Mouse (Mus musculus) limb, embryonic 12.5 days (tissue): ENCODE data around the gene Abhd17b. TPM values are rescaled to one million over a fixed set of nuclear protein-coding genes. Genes with fewer than 3 reads are reported as not detected.
"Not testable (repeated sequence)": the region's sequence is repeated elsewhere in the genome, so short reads cannot be mapped to it uniquely, and the experiment has no call there.

Experiments
- ATAC-seq: fragments of 200-750 bp; cut with Nextera tagmentation; 2 replicates; pipeline ENCODE4 v1.8.0; 2017; ENCODE audit warnings: low read depth, moderate TSS enrichment; ENCODE audit not compliant: insufficient number of reproducible peaks, insufficient read depth, low FRiP score, low TSS enrichment
- H3K27ac ChIP-seq: fragments of 300-500 bp; sonication (generic); 2 replicates; pipeline ENCODE4 v1.5.1; 2016; ENCODE audit warnings: mild to moderate bottlenecking, moderate library complexity
- H3K27me3 ChIP-seq: fragments of 300-500 bp; sonication (generic); 2 replicates; pipeline ENCODE4 v1.6.1; 2016; ENCODE audit warnings: mild to moderate bottlenecking, moderate library complexity
- H3K36me3 ChIP-seq: fragments of 300-500 bp; sonication (generic); 2 replicates; pipeline ENCODE4 v1.6.1; 2016; ENCODE audit warnings: mild to moderate bottlenecking, moderate library complexity
- H3K4me1 ChIP-seq: fragments of 300-500 bp; sonication (generic); replicated peaks from 2 replicates; pipeline ENCODE4 v1.6.1; 2016
- H3K4me2 ChIP-seq: fragments of 300-500 bp; sonication (generic); 2 replicates; pipeline ENCODE4 v1.6.1; 2016; ENCODE audit warnings: mild to moderate bottlenecking, moderate library complexity
- H3K4me3 ChIP-seq: fragments of 300-500 bp; sonication (generic); replicated peaks from 2 replicates; pipeline ENCODE4 v1.5.1; 2016; ENCODE audit warnings: mild to moderate bottlenecking
- H3K9ac ChIP-seq: fragments of 300-500 bp; sonication (generic); replicated peaks from 2 replicates; pipeline ENCODE4 v1.6.1; 2016; ENCODE audit warnings: mild to moderate bottlenecking, moderate library complexity
- H3K9me3 ChIP-seq: fragments of 300-500 bp; sonication (generic); 2 replicates; pipeline ENCODE4 v1.6.1; 2016; ENCODE audit warnings: mild to moderate bottlenecking, moderate library complexity
- WGBS: fragments of 180-500 bp; shearing (Covaris S2); methylation state at CpG from one replicate; pipeline ENCODE4 v1.1.7; 2016; 5-methylcytosine and 5-hydroxymethylcytosine counted together
- polyA plus RNA-seq: library from polyadenylated mRNA; unstranded; fragments of >200 nt; fragmentation: Nextera tagmentation; extraction: Ambion mirVana; gene quantifications from 2 replicates; pipeline ENCODE4 v1.2.1, GENCODE M21; 2016

The Abhd17b gene
- polyA plus RNA-seq, 1 experiment from 2014 or later, result 37.4 TPM

DNA sequence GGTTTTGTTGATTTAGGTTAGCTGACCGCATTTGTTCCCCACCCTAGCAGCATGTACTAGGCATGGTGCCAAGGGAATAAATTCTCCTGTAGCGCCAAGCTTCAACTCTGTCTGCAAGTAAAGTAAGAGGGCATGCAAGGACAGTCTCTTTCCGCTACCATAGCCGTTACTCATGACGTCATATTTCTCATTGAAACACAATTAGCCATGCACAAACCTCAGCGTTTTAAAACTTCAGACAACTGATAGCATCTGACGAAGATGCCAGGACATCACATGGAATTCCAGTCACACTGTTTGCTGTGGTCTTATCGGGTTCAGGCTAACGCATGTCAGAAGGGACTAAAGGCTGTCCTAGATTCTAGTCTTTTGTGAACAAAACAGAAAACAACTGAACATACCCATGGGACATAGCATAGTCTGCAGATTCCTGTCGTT, 62.0 kb downstream of the Abhd17b start:
- H3K9ac ChIP-seq, result no peak overlapping the region
- no peaks in the 10 kb centered on the region for H3K27me3 ChIP-seq
- H3K36me3 ChIP-seq, result no peaks in the 10 kb centered on the region
- H3K4me3 ChIP-seq, result no peak overlapping the region
- H3K27ac ChIP-seq, result no peak overlapping the region
- WGBS, result 69% methylated on average over 10 of the region's 10 CpGs
- 0 out of 2 replicates have a peak, but pooled peaks have one; percentile 56 for ATAC-seq
- no peaks in the 10 kb centered on the region for H3K9me3 ChIP-seq
- no peak overlapping the region for H3K4me2 ChIP-seq
- H3K4me1 ChIP-seq, result peaks cover 13% of the 10 kb centered on the region

GRCm38 (mm10) chr19:21715515-21715914, 62.5 kb downstream of the Abhd17b start:
- Histone ChIP-seq H3K4me2 (no peak overlapping the region), H3K9me3 (no peaks in the 10 kb centered on the region), H3K4me1 (peaks cover 13% of the 10 kb centered on the region), H3K27me3 (no peaks in the 10 kb centered on the region), H3K4me3 (no peak overlapping the region), H3K27ac (no peak overlapping the region), H3K9ac (no peak overlapping the region), H3K36me3 (no peaks in the 10 kb centered on the region)
- ATAC-seq, result no peak
- WGBS, result 80% methylated on average over 9 of the region's 9 CpGs

DNA sequence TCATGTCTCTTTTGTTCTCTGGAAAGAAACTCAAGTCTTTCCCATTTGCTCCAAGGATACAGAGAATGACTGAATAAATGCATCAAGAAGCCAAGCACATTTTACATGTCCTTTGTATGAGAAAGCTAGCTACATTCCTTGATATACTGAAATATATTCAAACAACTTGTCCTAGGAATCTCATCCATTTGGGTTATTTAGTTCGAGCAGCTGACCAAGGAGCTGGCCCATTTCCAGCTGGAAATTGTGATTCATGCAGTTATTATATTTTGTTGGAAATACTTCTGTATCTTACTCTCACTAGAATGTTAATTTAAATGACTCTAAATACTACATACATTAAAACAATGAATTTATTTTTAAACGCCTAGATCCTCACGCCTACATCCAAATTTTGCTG, 63.5 kb downstream of the Abhd17b start:
- H3K9me3 ChIP-seq, result no peaks in the 10 kb centered on the region
- no peak overlapping the region for H3K4me2 ChIP-seq
- H3K27ac ChIP-seq, result no peak overlapping the region
- H3K36me3 ChIP-seq, result no peaks in the 10 kb centered on the region
- H3K4me1 ChIP-seq, result peaks cover 13% of the 10 kb centered on the region
- WGBS, result 97% methylated on average over 3 of the region's 3 CpGs
- no peak for ATAC-seq
- no peaks in the 10 kb centered on the region for H3K27me3 ChIP-seq
- no peak overlapping the region for H3K4me3 ChIP-seq
- no peak overlapping the region for H3K9ac ChIP-seq

GRCm38 (mm10) chr19:21719206-21719605, 66.2 kb downstream of the Abhd17b start:
- Histone ChIP-seq H3K9ac (no peak overlapping the region), H3K9me3 (no peaks in the 10 kb centered on the region; the same call in 1 of the 2 replicates), H3K27ac (no peak overlapping the region), H3K4me1 (peaks cover 11% of the 10 kb centered on the region), H3K27me3 (no peaks in the 10 kb centered on the region), H3K36me3 (no peaks in the 10 kb centered on the region), H3K4me2 (no peak overlapping the region), H3K4me3 (no peak overlapping the region)
- no peak for ATAC-seq
- WGBS, result 86% methylated on average over 3 of the region's 3 CpGs

DNA sequence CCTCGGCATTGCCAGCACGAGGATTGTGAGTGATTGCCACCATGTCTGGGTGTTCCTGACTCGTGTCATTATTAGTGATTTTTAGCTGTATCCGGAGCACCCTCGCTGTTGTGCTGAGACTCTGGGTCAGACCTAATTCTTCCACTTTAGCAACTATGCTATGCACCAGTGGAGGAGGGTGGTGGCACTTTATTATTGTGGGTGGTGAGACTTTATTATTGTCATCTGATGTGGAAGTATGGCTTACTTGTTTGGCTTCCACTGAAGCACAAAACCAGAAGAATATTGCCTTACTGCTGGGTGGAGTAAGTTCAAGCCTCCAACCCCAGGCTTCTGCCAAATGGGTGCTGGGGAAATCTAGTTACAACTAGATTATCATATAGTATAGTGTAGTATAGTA, 68.0 kb downstream of the Abhd17b start:
- no peaks in the 10 kb centered on the region; the same call in 1 of the 2 replicates for H3K9me3 ChIP-seq
- no peak for ATAC-seq
- H3K4me2 ChIP-seq, result no peak overlapping the region
- H3K27me3 ChIP-seq, result no peaks in the 10 kb centered on the region
- no peaks in the 10 kb centered on the region for H3K36me3 ChIP-seq
- 90% methylated on average over 5 of the region's 5 CpGs for WGBS
- no peak overlapping the region for H3K4me3 ChIP-seq
- H3K9ac ChIP-seq, result no peak overlapping the region
- H3K27ac ChIP-seq, result no peak overlapping the region
- no peaks in the 10 kb centered on the region for H3K4me1 ChIP-seq

DNA sequence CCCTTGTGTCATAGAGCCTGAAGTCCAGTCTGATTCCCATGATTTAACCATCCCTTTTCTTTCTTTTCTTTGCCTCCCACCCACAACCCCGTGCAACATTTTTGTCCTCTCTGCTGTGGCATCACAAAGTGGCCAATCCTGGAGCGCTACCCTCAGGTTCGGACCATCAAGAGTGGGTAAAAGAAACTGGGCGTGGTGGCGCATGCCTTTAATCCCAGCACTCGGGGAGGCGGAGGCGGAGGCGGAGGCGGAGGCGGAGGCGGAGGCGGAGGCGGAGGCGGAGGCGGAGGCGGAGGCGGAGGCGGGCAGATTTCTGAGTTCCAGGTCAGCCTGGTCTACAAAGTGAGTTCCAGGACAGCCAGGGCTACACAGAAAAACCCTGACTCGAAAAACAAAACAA, 70.3 kb downstream of the Abhd17b start:
- not testable (repeated sequence) for ATAC-seq
- 96% methylated on average over 20 of the region's 20 CpGs for WGBS

DNA sequence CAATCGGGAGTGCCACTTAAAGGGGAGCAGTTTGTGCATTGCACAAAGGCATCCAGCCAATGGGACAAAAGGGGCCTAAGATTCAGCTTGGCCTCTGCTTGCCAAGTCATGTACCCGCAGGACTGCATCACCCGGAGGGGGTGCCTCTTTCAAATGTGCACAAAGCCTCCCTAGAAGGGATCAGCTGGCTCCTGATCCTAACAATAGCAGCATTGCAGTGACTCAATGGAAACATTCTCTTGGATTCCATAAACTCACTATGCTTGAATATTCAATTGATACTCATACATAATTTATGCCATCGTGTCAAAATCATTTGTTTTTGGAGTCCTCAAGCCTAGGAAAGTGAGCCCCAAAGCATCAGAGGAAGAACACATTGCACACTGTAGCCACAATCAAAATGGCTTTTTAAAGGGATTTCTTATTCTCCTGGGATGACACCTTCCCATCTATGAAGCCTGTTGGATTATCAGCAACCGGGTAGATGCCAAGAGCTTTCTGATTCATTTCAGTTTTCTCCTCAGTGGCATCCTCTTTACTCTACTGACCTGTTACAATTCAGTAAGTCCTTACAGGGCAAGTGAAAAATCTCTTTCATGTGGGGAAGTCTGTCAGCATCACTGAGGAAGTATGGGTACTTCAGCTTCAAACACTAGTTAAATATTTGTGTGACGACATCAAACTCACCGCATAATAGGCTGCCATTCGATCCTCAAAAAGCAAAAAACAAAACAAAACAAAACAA, 71.1 kb downstream of the Abhd17b start:
- no peaks in the 10 kb centered on the region for H3K4me1 ChIP-seq
- H3K9ac ChIP-seq, result no peak overlapping the region
- H3K9me3 ChIP-seq, result no peaks in the 10 kb centered on the region; the same call in 1 of the 2 replicates
- no peak for ATAC-seq
- no peaks in the 10 kb centered on the region for H3K36me3 ChIP-seq
- WGBS, result 87% methylated on average over 8 of the region's 8 CpGs
- H3K4me2 ChIP-seq, result no peak overlapping the region
- no peaks in the 10 kb centered on the region for H3K27me3 ChIP-seq
- no peak overlapping the region for H3K27ac ChIP-seq
- no peak overlapping the region for H3K4me3 ChIP-seq

More for the DNA sequence above, 70.3 kb downstream of the Abhd17b start:
- not testable (repeated sequence) for H3K4me1 ChIP-seq, H3K27me3 ChIP-seq, H3K9me3 ChIP-seq, H3K27ac ChIP-seq, H3K4me3 ChIP-seq, H3K4me2 ChIP-seq, H3K9ac ChIP-seq, H3K36me3 ChIP-seq

GRCm38 (mm10) chr19:21725168-21725567, 72.2 kb downstream of the Abhd17b start:
- Histone ChIP-seq H3K4me1 (no peaks in the 10 kb centered on the region), H3K4me2 (no peak overlapping the region), H3K27ac (no peak overlapping the region), H3K9ac (no peak overlapping the region), H3K9me3 (no peaks in the 10 kb centered on the region; the same call in 1 of the 2 replicates), H3K27me3 (no peaks in the 10 kb centered on the region), H3K4me3 (no peak overlapping the region), H3K36me3 (no peaks in the 10 kb centered on the region)
- WGBS, result 85% methylated on average over 1 of the region's 1 CpGs
- ATAC-seq, result no peak

DNA sequence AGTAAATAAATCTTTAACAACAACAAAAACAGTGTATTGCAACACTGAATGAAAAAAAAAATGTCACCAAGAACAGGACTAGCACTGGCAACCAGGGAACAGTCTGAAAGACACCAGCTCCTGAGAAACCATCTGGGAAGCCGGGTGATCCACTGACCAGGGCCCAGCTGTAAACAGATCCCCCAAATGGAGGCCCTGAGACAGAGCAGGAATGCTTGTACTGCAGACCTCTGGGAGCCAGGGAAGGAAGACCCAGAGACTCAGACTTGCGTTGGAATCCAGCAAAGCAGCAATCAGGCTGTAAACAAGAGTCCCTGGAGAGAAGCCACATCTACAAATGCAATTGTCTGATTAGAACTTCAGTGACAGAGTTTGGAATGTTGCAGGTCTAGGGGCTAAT, 74.1 kb downstream of the Abhd17b start:
- no peak overlapping the region for H3K4me3 ChIP-seq
- no peaks in the 10 kb centered on the region for H3K36me3 ChIP-seq
- no peak for ATAC-seq
- H3K4me1 ChIP-seq, result no peaks in the 10 kb centered on the region
- 18% methylated on average over 2 of the region's 2 CpGs for WGBS
- no peaks in the 10 kb centered on the region for H3K27me3 ChIP-seq
- no peak overlapping the region for H3K27ac ChIP-seq
- no peak overlapping the region for H3K9ac ChIP-seq
- no peaks in the 10 kb centered on the region; the same call in 1 of the 2 replicates for H3K9me3 ChIP-seq
- H3K4me2 ChIP-seq, result no peak overlapping the region

DNA sequence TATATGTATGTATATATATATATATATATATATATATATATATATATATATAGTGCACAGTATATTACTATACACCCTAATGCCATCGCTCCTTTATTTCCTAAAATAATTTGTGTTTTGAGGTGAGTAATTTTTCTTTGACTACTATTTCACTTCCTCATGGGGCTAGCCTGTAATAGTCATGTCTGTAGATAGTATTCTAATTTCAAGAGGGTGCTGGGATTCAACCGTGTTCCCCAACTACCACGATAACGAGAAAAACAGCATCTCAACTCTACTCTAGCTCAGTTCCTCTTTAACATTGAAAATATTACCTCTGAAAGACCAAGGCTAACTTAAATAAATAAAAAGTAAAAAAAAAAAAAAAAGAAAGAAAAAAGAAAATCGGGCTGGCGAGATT, 75.4 kb downstream of the Abhd17b start:
- Histone ChIP-seq H3K36me3 (no peaks in the 10 kb centered on the region), H3K27me3 (no peaks in the 10 kb centered on the region), H3K4me1 (no peaks in the 10 kb centered on the region), H3K9me3 (no peaks in the 10 kb centered on the region), H3K9ac (no peak overlapping the region), H3K27ac (no peak overlapping the region), H3K4me2 (no peak overlapping the region), H3K4me3 (no peak overlapping the region)
- 87% methylated on average over 6 of the region's 6 CpGs for WGBS
- ATAC-seq, result no peak

GRCm38 (mm10) chr19:21731887-21732286, 78.9 kb downstream of the Abhd17b start:
- WGBS, result 88% methylated on average over 5 of the region's 5 CpGs
- no peak overlapping the region for H3K27ac ChIP-seq
- no peaks in the 10 kb centered on the region for H3K36me3 ChIP-seq
- H3K9ac ChIP-seq, result no peak overlapping the region
- no peak overlapping the region for H3K4me2 ChIP-seq
- H3K4me1 ChIP-seq, result peaks cover 1% of the 10 kb centered on the region; the same call in 1 of the 2 replicates
- H3K27me3 ChIP-seq, result no peaks in the 10 kb centered on the region
- H3K4me3 ChIP-seq, result no peak overlapping the region
- H3K9me3 ChIP-seq, result no peaks in the 10 kb centered on the region
- ATAC-seq, result no peak

- H3K9me3 ChIP-seq, result no peaks in the 10 kb centered on the region
- ATAC-seq, result no peak
Measured at GRCm38 (mm10) chr19:21733176-21733575, 80.2 kb downstream of the Abhd17b start.

More at GRCm38 (mm10) chr19:21733176-21733575, 80.2 kb downstream of the Abhd17b start:
- Histone ChIP-seq H3K36me3 (no peaks in the 10 kb centered on the region), H3K4me3 (no peak overlapping the region), H3K4me1 (peaks cover 11% of the 10 kb centered on the region), H3K27ac (no peak overlapping the region), H3K4me2 (no peak overlapping the region), H3K9ac (no peak overlapping the region), H3K27me3 (no peaks in the 10 kb centered on the region)
- WGBS, result 89% methylated on average over 2 of the region's 2 CpGs
